Mouse (Mus musculus) spleen, adult 12 weeks (tissue): Measurements from ENCODE around the gene Gm11444.
A peak's percentile ranks its signal among the peaks of the same experiment; 100 is the strongest.

Source experiments
- DNase-seq: peaks from one replicate; pipeline ENCODE4 v3.0.0; 2022; ENCODE audit warnings: low spot score

Gene Gm11444

DNA sequence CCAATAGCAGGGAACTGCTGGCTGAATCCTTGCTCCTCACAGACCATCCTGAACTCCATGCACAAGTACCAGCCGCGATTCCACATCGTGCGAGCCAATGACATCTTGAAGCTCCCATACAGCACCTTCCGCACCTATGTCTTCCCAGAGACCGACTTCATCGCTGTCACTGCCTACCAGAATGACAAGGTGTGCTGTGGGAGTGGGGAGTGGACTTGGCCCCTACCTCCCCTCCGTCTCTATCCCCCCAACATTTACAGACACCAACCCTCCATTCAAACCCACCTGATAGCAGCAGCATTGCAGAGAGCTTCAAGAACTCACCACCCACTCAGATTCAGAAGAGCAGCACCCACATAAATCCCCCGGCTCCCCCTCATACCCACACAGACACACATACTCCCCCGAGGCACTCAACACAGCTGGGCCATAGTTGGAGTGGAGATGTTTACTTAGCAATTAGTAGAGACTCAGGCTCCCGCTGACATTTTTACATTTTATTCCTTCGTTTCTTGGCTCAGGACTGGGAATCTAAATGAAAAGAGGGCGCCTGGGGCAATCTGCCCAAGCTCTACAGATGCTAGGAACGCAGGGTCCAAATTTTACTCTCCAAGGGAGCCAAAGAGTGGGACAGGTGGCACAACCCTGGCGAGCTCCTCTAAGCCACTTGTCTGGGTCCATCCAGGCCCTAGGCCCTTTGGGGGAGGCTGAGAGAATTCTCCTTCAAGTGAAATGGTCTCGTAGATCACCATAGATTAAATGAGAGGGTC is 14.2 kb downstream of the Gm11444 start:
- no peak for DNase-seq

DNA sequence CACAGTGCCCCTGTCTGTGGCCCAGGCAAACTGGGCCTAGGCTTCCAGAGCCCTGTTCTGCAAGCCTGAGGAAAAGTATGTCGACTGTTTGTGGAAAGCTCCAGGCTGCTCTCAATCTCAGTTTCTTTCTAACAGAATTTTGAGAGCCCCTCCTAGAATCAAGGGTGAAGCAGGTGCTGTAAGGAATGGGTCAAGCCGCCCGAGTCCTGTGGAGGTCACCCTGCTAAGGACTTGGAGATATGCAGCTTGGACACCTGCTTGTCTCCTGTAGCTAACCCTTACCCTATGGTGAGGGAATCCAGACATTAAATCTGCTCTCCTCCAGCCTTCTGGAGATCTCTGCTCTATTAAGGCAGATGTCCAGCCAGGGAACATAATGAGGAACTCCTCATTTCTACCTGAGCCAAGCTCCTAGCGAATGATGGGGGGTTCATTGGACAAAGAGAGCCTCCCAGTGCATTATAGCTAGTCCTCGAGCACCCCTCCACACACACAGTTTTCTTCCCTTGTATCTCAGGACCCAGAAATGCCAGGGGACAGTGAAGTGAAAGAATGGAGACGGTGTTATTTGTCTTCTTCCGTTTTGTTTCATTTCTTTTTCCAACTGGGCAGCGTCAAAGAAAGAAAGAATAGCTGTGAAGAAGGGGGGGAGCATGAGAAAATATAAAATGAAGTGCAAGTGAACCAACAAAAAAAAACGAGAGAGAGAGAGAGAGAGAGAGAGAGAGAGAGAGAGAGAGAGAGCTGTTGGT is 15.0 kb downstream of the Gm11444 start:
- DNase-seq: no peak

- no peak for DNase-seq
Observed at GRCm38 (mm10) chr11:85834386-85834931, 15.7 kb downstream of the Gm11444 start.

- no peak for DNase-seq
Observed at GRCm38 (mm10) chr11:85833761-85834385, 16.3 kb downstream of the Gm11444 start.

DNA sequence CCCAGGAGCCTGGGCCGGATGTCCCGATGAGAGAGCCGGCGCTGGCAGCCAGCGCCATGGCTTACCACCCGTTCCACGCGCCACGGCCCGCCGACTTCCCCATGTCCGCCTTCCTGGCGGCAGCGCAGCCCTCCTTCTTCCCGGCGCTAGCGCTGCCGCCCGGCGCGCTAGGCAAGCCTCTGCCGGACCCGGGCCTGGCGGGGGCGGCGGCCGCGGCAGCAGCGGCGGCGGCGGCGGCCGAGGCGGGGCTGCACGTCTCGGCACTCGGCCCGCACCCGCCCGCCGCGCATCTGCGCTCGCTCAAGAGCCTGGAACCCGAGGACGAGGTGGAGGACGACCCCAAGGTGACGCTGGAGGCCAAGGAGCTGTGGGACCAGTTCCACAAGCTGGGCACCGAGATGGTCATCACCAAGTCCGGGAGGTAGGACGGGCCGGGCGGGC is 17.0 kb downstream of the Gm11444 start:
- no peak for DNase-seq

DNA sequence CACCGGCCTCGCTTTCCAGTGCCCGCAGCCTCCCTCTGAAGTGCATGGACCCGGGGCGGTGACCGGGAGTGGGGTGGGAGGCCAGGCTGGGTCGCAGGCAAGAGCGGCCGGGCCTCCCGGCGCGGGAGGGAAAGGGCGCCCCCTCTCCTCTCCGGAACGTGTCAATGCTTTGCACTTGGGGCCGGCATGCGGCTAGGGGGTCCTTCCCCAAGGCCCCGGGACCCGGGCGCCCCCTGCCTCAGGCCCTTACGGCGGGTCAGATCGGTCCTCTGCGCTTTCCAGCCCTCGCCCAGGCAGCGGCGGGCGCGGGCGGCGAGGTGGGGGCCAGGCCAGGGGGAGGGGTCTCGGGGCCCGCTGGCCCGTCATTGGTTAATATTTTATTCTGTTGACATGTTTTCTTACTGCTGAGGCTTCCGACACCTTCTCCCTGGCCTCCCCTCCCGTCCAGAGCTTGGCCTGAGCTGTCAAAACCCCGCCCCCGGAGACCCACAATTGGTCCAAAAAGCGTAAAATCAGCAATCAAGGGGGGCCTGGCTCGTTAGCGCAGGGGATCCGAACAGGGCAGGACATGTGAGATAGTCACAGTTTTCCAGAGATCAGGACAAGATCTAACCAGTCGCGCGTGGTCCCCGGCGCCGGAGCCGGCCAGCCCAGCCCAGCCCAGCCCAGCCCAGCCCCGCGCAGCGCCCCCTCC is 17.8 kb downstream of the Gm11444 start, which contains the start of gene Tbx2:
Gene Tbx2, plus strand, starts transcription at position 321 of the 694 bp plus-strand sequence.
- no peak for DNase-seq

- no peak for DNase-seq
Observed at GRCm38 (mm10) chr11:85831656-85832230, 18.4 kb downstream of the Gm11444 start.

- DNase-seq: no peak
Observed at GRCm38 (mm10) chr11:85830901-85831341, 19.2 kb downstream of the Gm11444 start.

DNA sequence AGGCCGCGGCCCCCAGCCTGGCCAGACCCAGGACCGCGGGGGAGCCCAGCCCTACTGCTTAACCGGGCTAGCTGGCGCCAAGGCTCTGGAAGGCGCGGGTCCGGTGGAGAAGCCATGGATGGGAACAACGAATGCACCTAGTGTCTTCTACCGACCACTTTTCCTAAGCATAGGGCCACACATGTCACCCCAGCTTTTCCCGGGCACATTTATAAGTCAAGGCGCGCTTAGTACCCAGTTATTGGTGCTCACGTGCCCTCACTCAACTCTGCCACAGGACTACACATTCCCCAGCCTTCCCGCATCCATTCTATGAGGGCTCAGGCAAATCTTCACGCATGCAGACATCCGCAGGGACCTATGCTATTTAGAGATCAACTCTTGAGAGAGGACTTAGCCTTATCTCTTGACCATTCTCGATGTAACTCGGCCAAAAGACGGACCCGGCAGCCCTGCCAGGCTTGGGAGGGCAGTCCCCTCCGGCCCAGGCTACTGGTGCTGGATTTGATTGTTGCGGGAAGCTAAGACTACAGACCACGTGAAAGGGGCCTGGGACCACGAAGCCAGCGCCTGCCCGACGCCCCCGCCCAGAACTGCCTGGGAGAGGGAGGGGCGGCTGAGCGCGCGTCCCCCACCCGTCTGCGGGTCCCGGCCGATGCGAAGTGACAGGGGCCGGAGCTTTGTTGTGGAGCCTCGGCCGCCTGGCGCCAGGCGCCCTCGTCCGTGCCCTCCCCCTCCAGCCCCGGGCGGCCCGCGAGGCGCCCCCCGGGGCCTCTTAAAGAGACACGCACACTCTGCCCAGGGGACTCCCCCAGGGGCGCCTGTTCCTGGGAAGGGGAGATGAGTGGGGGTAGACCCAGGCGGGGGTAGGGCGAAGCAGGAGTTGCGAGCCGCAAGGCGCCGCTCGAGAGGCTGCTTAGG is 20.4 kb downstream of the Gm11444 start:
- no peak for DNase-seq

DNA sequence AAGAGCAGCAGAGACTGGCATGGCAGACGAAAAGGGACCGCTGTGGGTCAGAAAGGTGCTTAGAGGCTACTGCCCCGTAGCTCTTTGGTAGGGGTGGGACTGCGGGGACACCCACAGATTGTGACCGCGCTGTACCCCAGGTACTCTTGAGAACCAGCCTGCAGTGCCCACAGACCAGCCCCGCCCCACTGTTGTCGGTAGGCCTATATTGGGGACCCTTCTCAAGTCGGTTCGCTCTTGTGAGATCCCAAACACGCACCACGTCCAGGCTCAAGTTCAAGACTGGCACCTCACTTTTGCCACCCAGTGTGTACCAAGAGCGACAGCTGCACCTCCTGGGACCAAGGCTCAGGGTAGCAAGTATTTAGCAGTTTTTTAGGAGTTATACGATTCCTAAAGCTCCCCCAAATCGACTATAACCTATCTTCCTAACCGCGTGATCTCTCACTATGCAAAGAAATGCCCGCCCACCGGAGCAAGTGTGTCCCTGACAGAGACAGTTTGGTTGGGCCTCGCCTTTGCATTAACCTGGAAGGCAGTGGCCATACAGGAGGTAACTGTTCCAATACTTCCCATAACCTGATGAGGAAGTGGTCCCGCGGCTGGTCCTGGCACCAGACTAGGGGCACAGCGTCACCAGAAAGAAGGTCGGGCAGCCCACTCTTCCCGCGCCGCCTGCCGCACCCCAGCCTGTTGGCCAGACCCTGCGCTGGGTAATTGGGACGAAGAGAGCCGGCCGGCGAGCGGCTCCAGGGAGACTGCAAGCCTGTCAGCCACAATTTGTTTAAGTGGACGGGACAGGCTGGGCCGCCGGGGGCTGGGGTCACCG is 21.2 kb downstream of the Gm11444 start:
- DNase-seq: no peak

- no peak for DNase-seq
Observed at GRCm38 (mm10) chr11:85827342-85827741, 22.8 kb downstream of the Gm11444 start.

GRCm38 (mm10) chr11:85825823-85826222 is 24.3 kb downstream of the Gm11444 start:
- DNase-seq: no peak

- DNase-seq: no peak
Observed at GRCm38 (mm10) chr11:85825031-85825430, 25.1 kb downstream of the Gm11444 start.

GRCm38 (mm10) chr11:85823794-85824193 is 26.3 kb downstream of the Gm11444 start:
- no peak for DNase-seq

DNA sequence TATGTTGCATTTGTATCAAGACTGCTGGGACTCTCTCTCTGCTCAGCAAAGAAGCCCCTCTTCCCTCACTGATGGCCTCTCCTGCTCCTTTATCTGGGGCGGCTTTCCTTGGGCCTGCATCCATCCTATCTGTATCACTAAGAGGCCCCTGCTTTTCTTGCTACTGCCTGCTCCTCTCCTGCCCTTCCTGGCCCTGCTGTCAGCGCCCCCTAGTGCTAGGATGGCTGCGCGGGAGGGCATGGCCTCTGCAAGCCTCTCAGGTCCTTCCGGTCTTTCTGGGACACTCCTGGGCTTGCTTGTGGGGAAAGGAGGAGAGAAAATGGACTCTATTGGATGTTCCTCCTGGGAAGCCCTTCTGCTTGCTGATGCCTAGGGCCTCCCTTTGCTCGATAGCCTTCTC is 27.0 kb downstream of the Gm11444 start:
- peak; percentile 67 for DNase-seq

GRCm38 (mm10) chr11:85821659-85822058 is 28.5 kb downstream of the Gm11444 start:
- DNase-seq: no peak

GRCm38 (mm10) chr11:85820959-85821358 is 29.2 kb downstream of the Gm11444 start:
- no peak for DNase-seq

GRCm38 (mm10) chr11:85818401-85818800 is 31.7 kb downstream of the Gm11444 start:
- DNase-seq: no peak

DNA sequence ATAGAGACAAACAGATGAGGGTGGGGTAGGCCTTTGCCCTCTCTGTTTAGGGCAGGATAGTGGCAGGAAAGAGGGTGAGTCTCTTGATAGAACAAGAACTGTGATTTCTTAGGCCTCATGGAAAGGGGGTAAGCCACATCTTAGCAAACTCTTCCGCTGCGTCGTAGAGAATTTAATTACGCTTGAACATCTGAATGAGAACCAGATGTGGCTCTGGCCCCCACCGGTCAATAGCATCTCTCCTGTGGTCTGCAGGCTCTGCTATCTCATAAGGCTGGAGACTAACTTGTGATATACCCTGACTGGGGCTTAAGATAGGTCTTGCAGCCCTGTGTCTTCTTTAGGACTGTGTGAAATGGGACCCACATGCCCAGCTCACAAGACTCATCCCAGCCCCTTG is 33.7 kb downstream of the Gm11444 start:
- DNase-seq: no peak
